Mouse (Mus musculus): ENCODE measurements around the gene Tmem147. TPM values are rescaled to one million over a fixed set of nuclear protein-coding genes. Genes with fewer than 3 reads are reported as not detected.

Tmem147 gene
- total RNA-seq, 1 experiment, result 137 TPM

GRCm38 (mm10) chr7:30698589-30698988 lies 30.8 kb downstream of the Tmem147 start, which contains the start of gene 2200002J24Rik:
TSS of gene 2200002J24Rik (plus strand) at chr7:30698926.
- TF ChIP-seq CHD2 (IDR thresholded peaks at IDR 0.05; ENCODE audit: low read depth, low read length), result 0 out of 2 replicates have a peak, but pooled peaks have one; percentile 37
- no peak for TF ChIP-seq ZNF384 (IDR thresholded peaks at IDR 0.05; ENCODE audit: low read depth, low read length)
- Histone ChIP-seq H3K4me1 (ENCODE audit: control insufficient read depth in 2 of 2, insufficient read depth in 2 of 2, low read length in 2 of 2, poor library complexity in 1 of 2) (peaks cover 0 to 5% of the 10 kb centered on the region in 2 experiments; a peak in 1 of 4 replicates), H3K9me3 (ENCODE audit: control insufficient read depth, insufficient read depth, low read depth, low read length) (no peaks in the 10 kb centered on the region), H3K9ac (ENCODE audit: insufficient read depth, low read depth, low read length, poor library complexity, severe bottlenecking) (no peak within 1 kb of the TSS), H3K4me3 (ENCODE audit: insufficient read depth in 1 of 2, low read depth in 1 of 2, low read length in 2 of 2, poor library complexity in 1 of 2, severe bottlenecking in 1 of 2) (no peak within 1 kb of the TSS), H3K36me3 (ENCODE audit: control insufficient read depth, insufficient read depth, low read length, poor library complexity, severe bottlenecking) (no peaks in the 10 kb centered on the region), H3K27ac (ENCODE audit: insufficient read depth, low read depth, low read length, poor library complexity, severe bottlenecking) (no peak within 1 kb of the TSS; the same call in 1 of the 2 replicates)
- in situ Hi-C loops (cut with MboI; ENCODE audit: low sequenced_read_pairs in 2 of 2, unreplicated experiment in 2 of 2), result no loop called here
- DNase-seq (ENCODE audit: low read depth, low spot score), result peak; percentile 50

DNA sequence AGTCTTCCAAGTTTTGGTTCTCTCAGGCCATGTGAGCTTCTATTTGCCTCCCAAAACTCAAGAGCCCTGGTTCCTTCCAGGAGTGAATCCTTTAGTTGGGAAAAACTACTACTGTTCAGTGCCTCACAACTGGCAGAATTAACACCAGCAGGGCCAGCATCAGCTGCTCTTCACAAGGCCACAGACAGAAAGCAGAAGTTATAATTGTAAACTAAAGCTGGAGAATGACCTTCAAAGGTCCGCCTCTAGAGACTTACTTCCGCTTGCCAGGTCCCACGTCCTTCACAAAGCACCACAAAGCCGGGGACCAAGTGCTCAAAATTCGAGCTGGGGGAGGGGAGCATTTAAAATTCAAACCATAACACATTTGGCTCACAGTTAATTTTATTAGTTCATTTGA lies 31.2 kb downstream of the Tmem147 start:
- Histone ChIP-seq H3K4me1 (ENCODE audit: control insufficient read depth in 2 of 2, insufficient read depth in 2 of 2, low read length in 2 of 2, poor library complexity in 1 of 2) (peaks cover 0 to 5% of the 10 kb centered on the region in 2 experiments; a peak in 1 of 4 replicates), H3K9me3 (ENCODE audit: control insufficient read depth, insufficient read depth, low read depth, low read length) (no peaks in the 10 kb centered on the region), H3K9ac (ENCODE audit: insufficient read depth, low read depth, low read length, poor library complexity, severe bottlenecking) (no peak overlapping the region), H3K4me3 (ENCODE audit: insufficient read depth in 1 of 2, low read depth in 1 of 2, low read length in 2 of 2, poor library complexity in 1 of 2, severe bottlenecking in 1 of 2) (no peak overlapping the region), H3K36me3 (ENCODE audit: control insufficient read depth, insufficient read depth, low read length, poor library complexity, severe bottlenecking) (no peaks in the 10 kb centered on the region), H3K27ac (ENCODE audit: insufficient read depth, low read depth, low read length, poor library complexity, severe bottlenecking) (no peak overlapping the region)
- in situ Hi-C loops (cut with MboI; ENCODE audit: low sequenced_read_pairs in 2 of 2, unreplicated experiment in 2 of 2), result no loop called here
- TF ChIP-seq CHD2 (IDR thresholded peaks at IDR 0.05; ENCODE audit: low read depth, low read length) (no peak), ZC3H11A (IDR thresholded peaks at IDR 0.05; ENCODE audit: borderline replicate concordance, low read depth, low read length) (no peak), ZNF384 (IDR thresholded peaks at IDR 0.05; ENCODE audit: low read depth, low read length) (no peak), MAFK (IDR thresholded peaks at IDR 0.05; ENCODE audit: insufficient read depth, low read depth, low read length) (no peak), HCFC1 (IDR thresholded peaks at IDR 0.05; ENCODE audit: borderline replicate concordance, insufficient read depth, low read length) (no peak)
- DNase-seq (ENCODE audit: low read depth, low spot score), result no peak

DNA sequence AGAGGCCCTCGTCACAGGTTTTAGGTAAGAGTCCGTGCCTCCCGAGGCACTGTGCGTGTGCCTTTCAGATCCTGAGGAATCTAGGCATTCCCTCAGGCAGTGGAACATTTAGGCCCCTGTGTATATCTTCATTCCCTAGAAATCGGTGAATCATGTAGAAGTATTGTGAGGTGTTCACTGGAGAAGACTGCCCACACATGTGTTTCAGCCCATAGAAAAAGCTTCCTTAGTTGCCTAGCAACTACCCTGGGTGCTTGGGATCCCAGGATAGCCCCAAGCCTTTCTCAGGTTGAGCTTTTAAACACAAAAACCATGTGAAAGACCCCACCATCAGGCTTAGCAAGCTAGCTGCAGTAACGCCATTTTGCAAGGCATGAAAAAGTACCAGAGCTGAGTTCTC lies 41.0 kb downstream of the Tmem147 start:
- TF ChIP-seq HCFC1 (IDR thresholded peaks at IDR 0.05; ENCODE audit: borderline replicate concordance, insufficient read depth, low read length) (no peak), MAFK (IDR thresholded peaks at IDR 0.05; ENCODE audit: insufficient read depth, low read depth, low read length) (no peak), CHD2 (IDR thresholded peaks at IDR 0.05; ENCODE audit: low read depth, low read length) (no peak), ZC3H11A (IDR thresholded peaks at IDR 0.05; ENCODE audit: borderline replicate concordance, low read depth, low read length) (no peak), ZNF384 (IDR thresholded peaks at IDR 0.05; ENCODE audit: low read depth, low read length) (no peak)
- no peaks in the 10 kb centered on the region for H3K4me1 ChIP-seq (ENCODE audit: control insufficient read depth in 2 of 2, insufficient read depth in 2 of 2, low read length in 2 of 2, poor library complexity in 1 of 2)
- no peak overlapping the region for H3K9ac ChIP-seq (ENCODE audit: insufficient read depth, low read depth, low read length, poor library complexity, severe bottlenecking)
- DNase-seq (ENCODE audit: low read depth, low spot score), result no peak
- no peaks in the 10 kb centered on the region for H3K36me3 ChIP-seq (ENCODE audit: control insufficient read depth, insufficient read depth, low read length, poor library complexity, severe bottlenecking)
- in situ Hi-C loops (cut with MboI; ENCODE audit: low sequenced_read_pairs in 2 of 2, unreplicated experiment in 2 of 2), result no loop called here
- H3K9me3 ChIP-seq (ENCODE audit: control insufficient read depth, insufficient read depth, low read depth, low read length), result no peaks in the 10 kb centered on the region
- H3K4me3 ChIP-seq (ENCODE audit: insufficient read depth in 1 of 2, low read depth in 1 of 2, low read length in 2 of 2, poor library complexity in 1 of 2, severe bottlenecking in 1 of 2), result no peak overlapping the region
- no peak overlapping the region for H3K27ac ChIP-seq (ENCODE audit: insufficient read depth, low read depth, low read length, poor library complexity, severe bottlenecking)

DNA sequence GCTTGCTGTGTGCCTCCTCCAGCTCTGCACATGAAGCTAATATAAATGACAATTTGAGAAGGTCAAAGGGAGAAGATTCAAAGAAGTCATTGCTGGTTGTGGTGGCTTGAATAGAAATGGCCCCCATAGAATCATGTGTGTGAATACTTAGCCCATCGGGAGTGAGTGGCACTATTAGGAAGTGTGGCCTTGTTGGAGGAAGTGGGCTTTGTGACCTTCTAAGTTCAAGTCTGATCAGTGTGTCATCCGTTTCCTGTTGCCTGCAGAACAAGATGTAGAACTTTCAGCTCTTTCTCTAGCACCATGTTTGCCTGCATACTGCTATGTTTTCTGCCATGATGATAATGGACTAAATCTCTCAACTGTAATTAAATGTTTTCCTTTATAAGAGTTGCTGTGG lies 45.9 kb downstream of the Tmem147 start:
- Histone ChIP-seq H3K27ac (ENCODE audit: insufficient read depth, low read depth, low read length, poor library complexity, severe bottlenecking) (no peak overlapping the region), H3K36me3 (ENCODE audit: control insufficient read depth, insufficient read depth, low read length, poor library complexity, severe bottlenecking) (no peaks in the 10 kb centered on the region), H3K4me1 (ENCODE audit: control insufficient read depth in 2 of 2, insufficient read depth in 2 of 2, low read length in 2 of 2, poor library complexity in 1 of 2) (no peaks in the 10 kb centered on the region), H3K9me3 (ENCODE audit: control insufficient read depth, insufficient read depth, low read depth, low read length) (no peaks in the 10 kb centered on the region), H3K4me3 (ENCODE audit: insufficient read depth in 1 of 2, low read depth in 1 of 2, low read length in 2 of 2, poor library complexity in 1 of 2, severe bottlenecking in 1 of 2) (no peak overlapping the region), H3K9ac (ENCODE audit: insufficient read depth, low read depth, low read length, poor library complexity, severe bottlenecking) (no peak overlapping the region)
- in situ Hi-C loops (cut with MboI; ENCODE audit: low sequenced_read_pairs in 2 of 2, unreplicated experiment in 2 of 2), result no loop called here
- TF ChIP-seq MAFK (IDR thresholded peaks at IDR 0.05; ENCODE audit: insufficient read depth, low read depth, low read length), result no peak
- TF ChIP-seq ZNF384 (IDR thresholded peaks at IDR 0.05; ENCODE audit: low read depth, low read length), result no peak
- TF ChIP-seq ZC3H11A (IDR thresholded peaks at IDR 0.05; ENCODE audit: borderline replicate concordance, low read depth, low read length), result no peak
- no peak for DNase-seq (ENCODE audit: low read depth, low spot score)

DNA sequence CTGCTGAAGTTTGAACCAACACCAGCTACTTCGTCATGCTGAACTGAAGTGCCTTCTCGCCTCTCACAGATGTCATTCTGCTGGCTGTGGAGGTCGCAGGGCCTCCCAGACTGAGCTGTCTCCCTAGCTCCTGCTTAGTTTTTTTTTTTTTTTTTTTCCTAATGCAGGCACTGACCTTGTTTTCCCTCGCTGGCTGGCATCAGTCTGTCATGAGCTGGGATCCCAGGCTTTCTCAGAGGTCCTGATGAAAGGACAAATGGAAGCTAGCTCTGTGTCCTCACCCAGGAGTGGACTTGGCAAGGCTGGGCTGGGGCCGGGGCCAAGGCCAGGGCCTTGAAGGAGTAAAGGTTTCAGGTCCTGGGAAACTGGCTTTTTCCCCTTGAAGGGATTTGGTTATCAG lies 47.4 kb downstream of the Tmem147 start:
- no peak for DNase-seq (ENCODE audit: low read depth, low spot score)
- no peak overlapping the region for H3K4me3 ChIP-seq (ENCODE audit: insufficient read depth in 1 of 2, low read depth in 1 of 2, low read length in 2 of 2, poor library complexity in 1 of 2, severe bottlenecking in 1 of 2)
- no peak for TF ChIP-seq CHD2 (IDR thresholded peaks at IDR 0.05; ENCODE audit: low read depth, low read length)
- TF ChIP-seq ZNF384 (IDR thresholded peaks at IDR 0.05; ENCODE audit: low read depth, low read length), result no peak
- TF ChIP-seq ZC3H11A (IDR thresholded peaks at IDR 0.05; ENCODE audit: borderline replicate concordance, low read depth, low read length), result no peak
- TF ChIP-seq HCFC1 (IDR thresholded peaks at IDR 0.05; ENCODE audit: borderline replicate concordance, insufficient read depth, low read length), result no peak
- no peak for TF ChIP-seq MAFK (IDR thresholded peaks at IDR 0.05; ENCODE audit: insufficient read depth, low read depth, low read length)
- in situ Hi-C loops (cut with MboI; ENCODE audit: low sequenced_read_pairs in 2 of 2, unreplicated experiment in 2 of 2), result no loop called here
- H3K9ac ChIP-seq (ENCODE audit: insufficient read depth, low read depth, low read length, poor library complexity, severe bottlenecking), result no peak overlapping the region
- H3K36me3 ChIP-seq (ENCODE audit: control insufficient read depth, insufficient read depth, low read length, poor library complexity, severe bottlenecking), result no peaks in the 10 kb centered on the region
- no peak overlapping the region for H3K27ac ChIP-seq (ENCODE audit: insufficient read depth, low read depth, low read length, poor library complexity, severe bottlenecking)
- H3K9me3 ChIP-seq (ENCODE audit: control insufficient read depth, insufficient read depth, low read depth, low read length), result no peaks in the 10 kb centered on the region
- no peaks in the 10 kb centered on the region for H3K4me1 ChIP-seq (ENCODE audit: control insufficient read depth in 2 of 2, insufficient read depth in 2 of 2, low read length in 2 of 2, poor library complexity in 1 of 2)
